Mouse (Mus musculus): Measurements from ENCODE around the gene Tmx2.
"Not testable (repeated sequence)": the region's sequence is repeated elsewhere in the genome, so short reads cannot be mapped to it uniquely, and the experiment has no call there.

The Tmx2 gene

GRCm38 (mm10) chr2:84688080-84688844, 9.3 kb upstream of the Tmx2 start:
- no peak for DNase-seq (ENCODE audit: low read depth)

- no peak for DNase-seq (ENCODE audit: low read depth)
Observed at GRCm38 (mm10) chr2:84682605-84683183, 3.8 kb upstream of the Tmx2 start.

GRCm38 (mm10) chr2:84677968-84678880, 716 bp downstream of the Tmx2 start, which contains the start of the genes Gm28635 and Med19:
Gene Gm28635, minus strand, starts transcription at chr2:84678041.
Gene Med19, plus strand, starts transcription at chr2:84678402.
- DNase-seq (ENCODE audit: low read depth) = peak; percentile 98

GRCm38 (mm10) chr2:84677270-84677967, 1.5 kb downstream of the Tmx2 start:
- peak; percentile 57 for DNase-seq (ENCODE audit: low read depth)

GRCm38 (mm10) chr2:84671535-84671934, 7.4 kb downstream of the Tmx2 start:
- DNase-seq (ENCODE audit: low read depth) = not testable (repeated sequence)

GRCm38 (mm10) chr2:84670569-84670933, 8.4 kb downstream of the Tmx2 start, which contains the start of gene Selenoh:
Gene Selenoh, minus strand, starts transcription at chr2:84670770.
- peak; percentile 91 for DNase-seq (ENCODE audit: low read depth)

- DNase-seq (ENCODE audit: low read depth) = no peak
Observed at GRCm38 (mm10) chr2:84669828-84670568, 8.9 kb downstream of the Tmx2 start.

GRCm38 (mm10) chr2:84666081-84666480, 12.9 kb downstream of the Tmx2 start:
- no peak for DNase-seq (ENCODE audit: low read depth)

- DNase-seq (ENCODE audit: low read depth) = peak; percentile 74
Observed at GRCm38 (mm10) chr2:84662866-84663265, 16.1 kb downstream of the Tmx2 start.

GRCm38 (mm10) chr2:84660253-84660652, 18.7 kb downstream of the Tmx2 start:
- peak; percentile 81 for DNase-seq (ENCODE audit: low read depth)

GRCm38 (mm10) chr2:84658806-84659205, 20.1 kb downstream of the Tmx2 start, which contains the start of gene Btbd18:
Gene Btbd18, plus strand, starts transcription at chr2:84659079.
- no peak for DNase-seq (ENCODE audit: low read depth)

GRCm38 (mm10) chr2:84655864-84656263, 23.1 kb downstream of the Tmx2 start:
- no peak for DNase-seq (ENCODE audit: low read depth)

GRCm38 (mm10) chr2:84653354-84653753, 25.6 kb downstream of the Tmx2 start:
- no peak for DNase-seq (ENCODE audit: low read depth)

GRCm38 (mm10) chr2:84650464-84651195, 28.3 kb downstream of the Tmx2 start, which contains the start of gene Ctnnd1:
Gene Ctnnd1, minus strand, starts transcription at chr2:84650765.
- no peak for DNase-seq (ENCODE audit: low read depth)

- no peak for DNase-seq (ENCODE audit: low read depth)
Observed at GRCm38 (mm10) chr2:84649674-84650073, 29.3 kb downstream of the Tmx2 start.

GRCm38 (mm10) chr2:84648369-84648768, 30.6 kb downstream of the Tmx2 start:
- no peak for DNase-seq (ENCODE audit: low read depth)

- no peak for DNase-seq (ENCODE audit: low read depth)
Observed at GRCm38 (mm10) chr2:84647051-84647568, 31.8 kb downstream of the Tmx2 start.

GRCm38 (mm10) chr2:84646138-84646537, 32.8 kb downstream of the Tmx2 start:
- no peak for DNase-seq (ENCODE audit: low read depth)

- DNase-seq (ENCODE audit: low read depth) = no peak
Observed at GRCm38 (mm10) chr2:84640833-84641232, 38.1 kb downstream of the Tmx2 start.
